Mouse (Mus musculus) midbrain, embryonic 16.5 days (tissue): ENCODE measurements around the gene Jmy. TPM values are rescaled to one million over a fixed set of nuclear protein-coding genes. Genes with fewer than 3 reads are reported as not detected.

Experiments used
- ATAC-seq: fragments of 200-750 bp; cut with Nextera tagmentation; 2 replicates; pipeline ENCODE4 v1.8.0; 2017; ENCODE audit warnings: moderate TSS enrichment
- H3K27ac ChIP-seq: fragments of 300-500 bp; sonication (generic); 2 replicates; pipeline ENCODE4 v1.5.1; 2014; ENCODE audit warnings: mild to moderate bottlenecking, low read length, mixed read lengths
- H3K27me3 ChIP-seq: fragments of 300-500 bp; sonication (generic); 2 replicates; pipeline ENCODE4 v1.6.1; 2014; ENCODE audit warnings: low read depth, low read length, mixed read lengths; ENCODE audit not compliant: control insufficient read depth, insufficient read depth
- H3K36me3 ChIP-seq: fragments of 300-500 bp; sonication (generic); 2 replicates; pipeline ENCODE4 v1.6.1; 2014; ENCODE audit warnings: mild to moderate bottlenecking, low read length, moderate library complexity, mixed read lengths; ENCODE audit not compliant: control insufficient read depth, insufficient read depth
- H3K4me1 ChIP-seq: fragments of 300-500 bp; sonication (generic); 2 replicates; pipeline ENCODE4 v1.6.1; 2014; ENCODE audit warnings: mild to moderate bottlenecking, low read length, mixed read lengths; ENCODE audit not compliant: control insufficient read depth, insufficient read depth
- H3K4me2 ChIP-seq: fragments of 300-500 bp; sonication (generic); 2 replicates; pipeline ENCODE4 v1.6.1; 2014; ENCODE audit warnings: mild to moderate bottlenecking, low read length, mixed read lengths
- H3K4me3 ChIP-seq: fragments of 300-500 bp; sonication (generic); 2 replicates; pipeline ENCODE4 v1.5.1; 2014; ENCODE audit warnings: low read depth, mild to moderate bottlenecking, low read length, moderate library complexity, mixed read lengths
- H3K9ac ChIP-seq: fragments of 300-500 bp; sonication (generic); 2 replicates; pipeline ENCODE4 v1.6.1; 2014; ENCODE audit warnings: low read depth, low read length, mixed read lengths
- H3K9me3 ChIP-seq: fragments of 300-500 bp; sonication (generic); replicated peaks from 2 replicates; pipeline ENCODE4 v1.6.1; 2014; ENCODE audit warnings: mild to moderate bottlenecking, low read length, mixed read lengths; ENCODE audit not compliant: control insufficient read depth, poor library complexity, severe bottlenecking
- WGBS: fragments of 180-500 bp; shearing (Covaris S2); extraction: QIAGEN DNeasy Blood & Tissue Kit; methylation state at CpG from one replicate; pipeline ENCODE4 v1.1.7; 2014; 5-methylcytosine and 5-hydroxymethylcytosine counted together
- polyA plus RNA-seq: library from polyadenylated mRNA; unstranded; fragments of >200 nt; fragmentation: Nextera tagmentation; extraction: Ambion mirVana; gene quantifications from 2 replicates; pipeline ENCODE4 v1.2.1, GENCODE M21; 2015

The Jmy gene
- polyA plus RNA-seq, 1 experiment from 2014 or later = 3.5 TPM

DNA sequence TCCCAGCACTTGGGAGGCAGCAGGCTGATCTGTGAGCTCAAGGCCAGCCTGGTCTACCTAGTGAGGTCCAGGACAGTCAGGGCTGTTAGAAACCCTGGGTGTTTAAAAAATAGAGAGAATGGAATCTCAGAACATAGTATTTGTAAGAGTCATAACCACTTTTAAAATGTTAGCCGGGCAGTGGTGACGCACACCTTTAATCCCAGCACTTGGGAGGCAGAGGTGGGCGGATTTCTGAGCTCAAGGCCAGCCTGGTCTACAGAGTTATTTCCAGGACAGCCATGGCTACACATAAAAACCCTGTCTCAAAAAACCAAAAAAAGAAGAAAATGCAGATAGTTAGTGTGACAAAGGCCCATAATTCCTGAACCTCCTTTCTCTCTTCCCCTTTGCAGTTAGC, 15.3 kb downstream of the Jmy start:
- no peak overlapping the region for H3K4me2 ChIP-seq
- H3K27ac ChIP-seq = no peak overlapping the region
- H3K4me3 ChIP-seq = no peak overlapping the region
- no peak for ATAC-seq
- H3K9me3 ChIP-seq = no peaks in the 10 kb centered on the region
- H3K36me3 ChIP-seq = no peaks in the 10 kb centered on the region
- H3K9ac ChIP-seq = no peak overlapping the region
- H3K4me1 ChIP-seq = peaks cover 3% of the 10 kb centered on the region; the same call in 1 of the 2 replicates
- H3K27me3 ChIP-seq = no peaks in the 10 kb centered on the region
- WGBS = 98% methylated on average over 3 of the region's 3 CpGs

DNA sequence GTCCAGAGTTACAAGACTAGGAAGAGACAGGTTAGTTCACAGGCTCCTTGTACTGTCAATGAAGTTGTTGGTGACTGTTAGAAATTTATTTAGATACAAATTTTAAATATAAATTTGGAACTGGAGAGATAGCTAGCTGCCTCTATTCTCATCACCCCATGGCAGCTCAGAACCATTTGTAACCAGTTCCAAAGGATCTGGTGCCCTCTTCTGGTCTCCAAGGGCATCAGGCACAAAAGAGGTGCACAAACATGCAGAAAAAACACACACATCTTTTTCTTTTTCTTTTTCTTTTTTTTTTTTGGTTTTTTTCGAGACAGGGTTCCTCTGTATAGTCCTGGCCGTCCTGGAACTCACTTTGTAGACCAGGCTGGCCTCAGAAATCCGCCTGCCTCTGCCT, 18.5 kb downstream of the Jmy start:
- Histone ChIP-seq H3K27me3 (no peaks in the 10 kb centered on the region), H3K9me3 (no peaks in the 10 kb centered on the region), H3K4me3 (no peak overlapping the region), H3K4me2 (no peak overlapping the region), H3K9ac (no peak overlapping the region), H3K4me1 (no peaks in the 10 kb centered on the region), H3K36me3 (no peaks in the 10 kb centered on the region), H3K27ac (no peak overlapping the region)
- WGBS = 97% methylated on average over 3 of the region's 3 CpGs
- ATAC-seq = no peak

DNA sequence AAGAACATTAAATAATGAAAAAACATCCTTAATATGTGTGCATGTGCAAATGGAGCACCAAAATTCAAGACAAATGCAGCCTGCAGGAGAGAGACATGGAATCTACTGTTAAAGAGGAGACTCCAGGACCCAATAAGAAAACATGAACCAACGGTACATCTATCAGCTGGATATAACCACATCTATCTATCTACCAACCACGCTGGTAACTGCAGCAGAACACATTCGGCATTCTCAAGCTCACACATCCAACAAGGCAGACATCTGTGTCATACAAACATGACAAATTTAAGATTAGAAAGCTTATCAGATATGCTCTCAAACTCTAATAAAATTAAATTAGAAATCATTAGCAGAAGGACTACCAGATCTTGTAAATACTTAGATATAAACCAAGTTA, 21.3 kb downstream of the Jmy start:
- no peak for ATAC-seq
- H3K9ac ChIP-seq = no peak overlapping the region
- 98% methylated on average over 3 of the region's 3 CpGs for WGBS
- no peaks in the 10 kb centered on the region for H3K27me3 ChIP-seq
- H3K9me3 ChIP-seq = no peaks in the 10 kb centered on the region
- H3K4me3 ChIP-seq = no peak overlapping the region
- no peak overlapping the region for H3K4me2 ChIP-seq
- no peak overlapping the region for H3K27ac ChIP-seq
- no peaks in the 10 kb centered on the region for H3K4me1 ChIP-seq
- H3K36me3 ChIP-seq = no peaks in the 10 kb centered on the region

DNA sequence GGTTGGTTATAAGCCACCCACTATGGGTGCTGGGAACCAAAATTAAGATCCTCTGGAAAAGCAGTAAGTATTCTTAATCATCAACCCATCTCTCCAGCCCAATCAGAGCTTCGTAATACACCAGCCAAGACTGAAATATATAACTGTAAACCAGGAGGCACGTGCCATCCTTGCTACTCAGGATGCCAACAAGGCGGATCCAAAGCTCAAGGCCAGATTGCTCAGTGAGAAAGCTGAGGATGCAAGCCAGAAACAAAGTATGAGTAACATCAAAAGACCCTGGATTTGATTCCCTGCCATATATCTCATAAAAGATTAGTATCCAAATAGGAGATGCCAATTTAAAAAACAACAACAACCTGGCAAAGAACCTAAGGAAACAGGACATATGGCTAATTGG, 31.3 kb downstream of the Jmy start:
- H3K9ac ChIP-seq = no peak overlapping the region
- H3K27me3 ChIP-seq = no peaks in the 10 kb centered on the region
- H3K4me1 ChIP-seq = no peaks in the 10 kb centered on the region
- ATAC-seq = no peak
- no peak overlapping the region for H3K27ac ChIP-seq
- H3K36me3 ChIP-seq = no peaks in the 10 kb centered on the region; the same call in none of the 2 replicates
- no peaks in the 10 kb centered on the region for H3K9me3 ChIP-seq
- no peak overlapping the region for H3K4me2 ChIP-seq
- no peak overlapping the region for H3K4me3 ChIP-seq
- 93% methylated on average over 3 of the region's 3 CpGs for WGBS

DNA sequence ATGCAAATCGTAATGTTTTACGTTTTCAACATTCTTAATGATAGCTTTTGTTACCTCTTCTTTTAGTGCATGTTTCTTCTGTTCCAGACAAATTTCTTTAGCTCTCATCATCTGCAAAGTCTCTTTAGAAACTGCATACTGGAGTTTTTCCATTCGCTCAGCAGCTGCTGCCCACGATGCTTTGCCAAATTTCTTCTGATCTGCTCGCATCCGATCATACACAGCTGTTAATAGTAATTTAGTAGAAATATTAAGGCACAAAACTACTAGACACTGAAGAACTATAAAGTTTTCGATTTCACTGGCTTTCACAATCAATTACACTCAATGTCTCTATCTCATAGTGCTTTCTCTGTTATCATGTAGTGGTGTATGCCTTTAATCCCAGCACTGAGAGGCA, 40.0 kb downstream of the Jmy start:
- Histone ChIP-seq H3K9ac (no peak overlapping the region), H3K27ac (no peak overlapping the region), H3K36me3 (0 out of 2 replicates have a peak, but pooled peaks cover 5% of the 10 kb centered on the region), H3K27me3 (no peaks in the 10 kb centered on the region), H3K4me2 (no peak overlapping the region), H3K4me1 (no peaks in the 10 kb centered on the region), H3K4me3 (no peak overlapping the region), H3K9me3 (no peaks in the 10 kb centered on the region)
- ATAC-seq = no peak
- 97% methylated on average over 7 of the region's 7 CpGs for WGBS

DNA sequence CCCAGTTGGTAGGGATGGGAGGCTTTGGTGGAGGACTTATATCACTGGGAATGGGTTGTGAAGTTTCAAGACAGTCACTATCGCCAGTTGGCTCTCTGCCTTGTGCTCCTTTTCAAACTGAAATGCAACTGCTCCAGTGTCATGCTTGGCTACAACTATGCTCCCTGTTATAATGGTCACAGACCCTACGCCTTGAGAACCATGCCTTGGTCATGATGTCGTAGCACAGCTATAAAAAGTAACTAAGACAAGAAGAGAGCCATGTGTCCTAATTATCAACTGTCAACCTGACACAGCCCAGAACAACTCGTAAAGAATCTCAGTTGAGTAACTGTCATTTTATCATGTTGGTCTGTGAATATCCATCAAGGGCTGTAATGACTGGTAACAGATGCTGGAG, 41.0 kb downstream of the Jmy start:
- no peak overlapping the region for H3K27ac ChIP-seq
- H3K4me2 ChIP-seq = no peak overlapping the region
- 0 out of 2 replicates have a peak, but pooled peaks cover 5% of the 10 kb centered on the region for H3K36me3 ChIP-seq
- H3K4me3 ChIP-seq = no peak overlapping the region
- H3K4me1 ChIP-seq = no peaks in the 10 kb centered on the region
- no peaks in the 10 kb centered on the region for H3K9me3 ChIP-seq
- H3K9ac ChIP-seq = no peak overlapping the region
- ATAC-seq = no peak
- no peaks in the 10 kb centered on the region for H3K27me3 ChIP-seq
- WGBS = 95% methylated on average over 4 of the region's 4 CpGs

DNA sequence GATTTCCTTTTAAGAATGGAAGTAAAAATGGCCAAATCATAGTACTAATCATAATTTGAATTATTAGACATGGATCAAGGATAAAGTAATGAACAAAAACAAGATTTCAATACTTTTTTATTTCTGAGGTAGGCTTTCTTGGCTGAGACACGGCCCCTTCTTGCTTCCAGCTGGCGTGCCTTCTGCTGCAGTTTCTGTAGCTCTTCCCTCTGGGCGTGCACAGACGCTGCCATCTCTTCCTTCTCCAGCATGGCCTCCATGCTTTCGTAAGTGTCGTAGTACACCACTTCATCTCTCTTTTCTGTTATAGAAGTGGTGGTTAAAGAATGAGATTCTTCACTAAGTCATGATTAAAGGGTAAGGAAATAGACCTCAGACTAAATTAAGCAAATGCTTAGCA, 46.3 kb downstream of the Jmy start:
- no peak for ATAC-seq
- Histone ChIP-seq H3K9me3 (no peaks in the 10 kb centered on the region), H3K4me1 (no peaks in the 10 kb centered on the region), H3K4me3 (no peak overlapping the region), H3K27ac (no peak overlapping the region), H3K4me2 (no peak overlapping the region), H3K27me3 (no peaks in the 10 kb centered on the region), H3K36me3 (peaks cover 5% of the 10 kb centered on the region; the same call in 1 of the 2 replicates), H3K9ac (no peak overlapping the region)
- WGBS = 99% methylated on average over 6 of the region's 6 CpGs

DNA sequence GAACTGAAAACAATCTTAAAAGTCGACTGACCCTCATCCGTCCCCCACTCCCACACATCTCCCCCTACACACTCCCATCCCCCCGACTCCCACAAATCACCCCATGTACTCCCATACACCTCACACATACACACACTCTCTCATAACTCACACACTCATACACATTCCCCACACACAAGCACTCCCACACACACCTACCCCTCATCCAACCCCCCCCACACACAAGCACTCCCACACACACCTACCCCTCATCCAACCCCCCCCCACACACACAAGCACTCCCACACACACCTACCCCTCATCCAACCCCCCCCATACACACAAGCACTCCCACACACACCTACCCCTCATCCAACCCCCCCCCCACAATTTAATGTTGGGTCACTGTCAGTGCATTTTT, 59.4 kb downstream of the Jmy start:
- H3K27ac ChIP-seq = no peak overlapping the region
- ATAC-seq = peak; percentile 73
- no peak overlapping the region for H3K4me2 ChIP-seq
- no peaks in the 10 kb centered on the region for H3K27me3 ChIP-seq
- H3K4me3 ChIP-seq = no peak overlapping the region
- WGBS = 92% methylated on average over 3 of the region's 3 CpGs
- H3K9me3 ChIP-seq = no peaks in the 10 kb centered on the region
- H3K4me1 ChIP-seq = no peaks in the 10 kb centered on the region
- H3K9ac ChIP-seq = no peak overlapping the region
- peaks cover 18% of the 10 kb centered on the region for H3K36me3 ChIP-seq

DNA sequence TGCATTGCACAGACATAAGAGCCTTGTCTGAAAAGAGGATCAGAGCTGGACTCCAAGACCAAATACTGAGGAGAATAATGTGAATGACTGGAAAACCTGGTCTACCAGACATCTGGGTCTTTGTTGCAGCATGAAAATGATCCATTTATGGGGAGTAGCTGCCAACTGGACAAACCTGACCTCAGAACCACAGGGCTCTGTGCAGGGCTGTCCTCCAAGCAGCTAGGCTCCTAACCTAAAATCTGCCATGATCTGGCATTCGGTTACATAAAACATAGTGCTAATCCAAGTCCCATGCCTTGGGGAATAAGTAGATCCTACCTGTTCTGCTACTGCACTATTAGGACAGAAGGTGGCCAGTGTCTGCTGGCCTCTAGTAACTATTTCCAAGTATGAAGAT, 70.4 kb downstream of the Jmy start:
- Histone ChIP-seq H3K4me1 (no peaks in the 10 kb centered on the region), H3K36me3 (peaks cover 3% of the 10 kb centered on the region; the same call in 1 of the 2 replicates), H3K4me3 (no peak overlapping the region), H3K9ac (no peak overlapping the region), H3K27ac (no peak overlapping the region), H3K9me3 (no peaks in the 10 kb centered on the region), H3K4me2 (no peak overlapping the region), H3K27me3 (no peaks in the 10 kb centered on the region)
- ATAC-seq = no peak
- WGBS = 97% methylated on average over 1 of the region's 1 CpGs
